Mouse (Mus musculus) erythroblast, embryonic 14.5 days (primary cell): ENCODE data around the gene Pla2g15.

ENCODE experiments used
- GATA1 ChIP-seq: IDR thresholded peaks from 2 replicates; pipeline ENCODE4 v1.6.1; 2012; ENCODE audit warnings: low read length, inconsistent platforms, mixed read lengths
- TAL1 ChIP-seq: IDR thresholded peaks from 3 replicates; pipeline ENCODE4 v1.6.1; 2012; ENCODE audit warnings: low read length, inconsistent platforms, mixed read lengths

DNA sequence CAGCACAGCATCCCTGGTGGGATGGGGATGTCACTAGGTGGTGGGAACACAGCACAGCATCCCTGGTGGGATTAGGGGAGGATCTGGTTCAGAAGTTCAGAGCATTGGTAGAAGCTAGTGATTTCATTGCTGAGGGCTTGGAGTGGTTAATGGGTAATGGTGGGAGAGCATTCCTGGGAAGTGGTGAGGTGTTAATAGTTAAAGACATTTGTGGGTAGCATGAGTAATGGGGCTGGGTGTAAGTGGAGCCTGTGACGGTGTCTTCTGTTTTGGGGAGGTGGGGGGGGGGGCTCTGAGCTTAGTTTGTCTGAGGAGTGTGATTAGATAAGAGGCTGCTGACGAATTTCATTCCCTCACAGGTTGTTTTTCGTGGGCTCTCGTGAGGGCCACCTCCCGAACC lies 43.9 kb downstream of the Pla2g15 start:
- TF ChIP-seq GATA1: no peak
- no peak for TF ChIP-seq TAL1
